Mouse (Mus musculus): ENCODE data around the gene Gchfr.

DNA sequence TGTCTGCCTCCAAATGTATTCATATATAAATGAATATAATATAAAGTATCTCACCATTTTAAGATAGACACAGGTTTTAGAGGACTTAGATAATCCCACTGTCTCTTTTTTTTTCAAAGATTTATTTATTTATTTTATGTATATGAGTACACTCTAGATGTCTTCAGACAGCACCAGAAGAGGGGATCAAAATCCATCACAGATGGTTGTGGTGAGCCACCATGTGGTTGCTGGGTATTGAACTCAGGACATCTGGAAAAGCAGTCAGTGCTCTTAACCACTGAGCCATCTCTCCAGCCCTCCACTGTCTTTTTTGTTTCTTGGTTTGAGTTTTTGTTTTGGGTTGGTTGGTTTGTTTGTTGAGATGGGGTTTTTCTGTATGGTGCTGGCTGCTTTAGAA, 9.7 kb upstream of the Gchfr start:
- no peak for TF ChIP-seq POLR2A (IDR thresholded peaks at IDR 0.05; ENCODE audit: borderline replicate concordance, low read depth, low read length)
- TF ChIP-seq CTCF (IDR thresholded peaks at IDR 0.05; ENCODE audit: low read depth, low read length): no peak

Data from bone marrow macrophage, adult 2 months (primary cell).